Mouse (Mus musculus) brain, embryonic 14.5 days (tissue): ENCODE data around the gene Selenow. TPM values are rescaled to one million over a fixed set of nuclear protein-coding genes. Genes with fewer than 3 reads are reported as not detected.

Experiments used
- DNase-seq: peaks from one replicate; pipeline ENCODE4 v3.0.0-alpha.2; 2011; ENCODE audit warnings: low read depth
- CTCF ChIP-seq: fragments of 200-500 bp; IDR thresholded peaks from 2 replicates; pipeline ENCODE4 v1.5.1; 2012; ENCODE audit warnings: inconsistent platforms, mild to moderate bottlenecking, moderate library complexity, borderline replicate concordance; ENCODE audit not compliant: insufficient read depth, insufficient read length; ENCODE audit errors: extremely low read depth
- POLR2A ChIP-seq: fragments of 200-500 bp; IDR thresholded peaks from 2 replicates; pipeline ENCODE4 v1.6.1; 2012; ENCODE audit warnings: mild to moderate bottlenecking, inconsistent platforms, borderline replicate concordance; ENCODE audit not compliant: poor library complexity, insufficient read depth, insufficient read length, severe bottlenecking; ENCODE audit errors: extremely low read depth
- polyA plus RNA-seq: library from polyadenylated mRNA; depleted of rRNA; stranded (reverse); fragments of >200 nt; gene quantifications from 2 replicates; pipeline ENCODE4 v1.2.3, GENCODE M21; 2012; rRNA removed

Selenow gene
- polyA plus RNA-seq, 1 experiment, result 874 TPM

DNA sequence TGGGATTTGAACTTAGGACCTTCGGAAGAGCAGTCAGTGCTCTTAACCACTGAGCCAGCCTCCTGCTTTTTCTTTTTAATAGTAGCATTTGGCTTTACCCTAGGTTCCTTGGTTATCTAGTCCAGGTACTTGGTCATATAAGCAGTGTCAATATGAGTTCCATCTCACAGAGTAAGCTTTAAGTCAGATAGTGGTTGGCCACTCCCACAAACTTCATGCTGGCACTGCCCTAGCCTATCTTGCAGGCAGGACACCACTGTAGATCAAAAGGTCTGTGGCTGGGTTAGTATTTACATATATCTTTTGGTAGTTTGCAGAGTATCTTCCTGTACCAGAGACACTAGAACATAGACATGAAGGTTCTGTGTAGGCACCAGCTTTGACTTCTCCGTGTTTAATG is 38.1 kb downstream of the Selenow start:
- TF ChIP-seq POLR2A (no peak), CTCF (no peak)
- DNase-seq, result no peak

DNA sequence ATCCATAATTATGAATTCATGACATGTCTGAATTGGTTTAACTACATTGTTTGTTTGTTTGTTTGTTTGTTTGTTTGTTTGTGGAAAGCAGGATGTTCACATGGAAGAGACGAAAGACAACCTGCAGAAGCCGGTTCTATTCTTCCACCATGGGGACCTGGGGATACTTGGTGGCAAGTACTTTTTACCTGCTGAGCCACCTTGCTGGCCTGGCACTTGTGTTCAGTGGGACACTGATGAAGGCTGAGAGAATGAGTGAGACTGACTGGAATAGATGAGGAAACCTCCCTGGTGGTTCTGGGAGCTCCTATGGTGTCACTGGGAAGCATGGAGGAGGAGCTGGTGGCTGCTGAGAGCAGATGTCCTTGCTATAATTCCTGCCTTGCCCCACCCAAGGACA is 39.9 kb downstream of the Selenow start, which contains the start of gene Crxos:
Gene Crxos, plus strand, starts transcription at position 301 of the 400 bp plus-strand sequence.
- no peak for DNase-seq
- TF ChIP-seq POLR2A (no peak), CTCF (no peak)

DNA sequence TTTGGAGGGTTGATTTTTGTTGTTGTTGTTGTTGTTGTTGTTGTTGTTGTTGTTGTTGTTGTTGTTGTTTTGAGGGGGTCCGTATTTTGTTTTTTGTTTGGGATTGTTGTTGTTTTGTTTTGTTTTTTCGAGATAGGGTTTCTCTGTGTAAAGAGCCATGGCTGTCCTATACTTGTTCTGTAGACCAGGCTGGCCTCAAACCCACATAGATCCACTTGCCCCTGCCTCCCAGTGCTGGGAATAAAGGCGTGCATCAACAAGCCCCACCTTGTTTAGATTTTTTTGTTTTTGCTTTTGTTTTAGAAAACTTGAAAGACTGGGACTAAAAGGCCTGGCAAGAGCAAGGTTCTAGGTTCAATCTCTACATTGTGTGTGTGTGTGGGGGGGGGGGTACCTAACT is 40.4 kb downstream of the Selenow start:
- TF ChIP-seq CTCF (no peak), POLR2A (no peak)
- DNase-seq, result no peak

DNA sequence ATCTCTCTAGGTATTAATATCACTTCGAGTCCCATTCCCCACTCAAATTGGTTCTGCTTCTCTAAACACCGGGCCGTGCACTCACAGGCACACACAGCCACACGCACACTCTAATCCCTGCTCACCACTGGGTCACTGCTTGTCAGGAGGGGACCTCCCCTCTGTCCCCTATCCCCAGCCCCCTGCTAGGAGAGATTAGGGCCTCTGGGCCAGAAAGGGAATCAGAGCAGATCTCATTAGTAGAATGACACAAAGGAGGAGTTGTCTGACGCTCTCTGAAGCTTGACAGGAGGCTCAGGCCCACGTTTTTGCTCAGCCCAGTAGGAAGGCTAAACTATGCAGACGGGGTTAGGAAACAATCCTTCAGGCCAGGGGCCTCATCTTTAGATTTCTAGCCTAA is 40.8 kb downstream of the Selenow start:
- DNase-seq, result peak; percentile 34
- TF ChIP-seq POLR2A, result no peak
- TF ChIP-seq CTCF, result no peak

DNA sequence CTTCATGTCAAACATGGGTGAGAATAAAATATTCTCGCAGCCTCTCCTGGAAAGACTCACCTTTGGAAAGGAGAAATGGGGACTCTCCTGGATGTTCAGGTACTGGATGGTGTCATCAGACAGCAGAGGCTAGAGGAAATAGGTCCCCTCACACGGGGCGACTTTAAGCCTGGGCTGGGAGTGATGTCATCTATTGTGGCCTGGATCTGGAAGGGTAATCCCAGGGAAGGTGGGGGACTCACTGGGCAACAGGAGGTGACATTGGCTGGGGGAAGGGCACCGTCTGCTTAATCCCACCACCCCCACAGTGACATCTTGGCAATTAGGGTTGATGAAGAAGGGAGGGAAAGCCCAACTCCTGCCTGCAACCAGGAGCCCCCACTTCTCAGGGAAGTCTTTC is 42.4 kb downstream of the Selenow start, which contains the start of gene Crx:
Gene Crx, minus strand, starts transcription at position 213 of the 400 bp plus-strand sequence.
- DNase-seq, result no peak
- TF ChIP-seq POLR2A (no peak), CTCF (no peak)

Other genes with a start within 250 kb of the Selenow start
- gene Obox5, start 172.3 kb downstream of the Selenow start, polyA plus RNA-seq, result not detected in 2 replicates
- not detected in 2 replicates for gene Obox6, start 82.7 kb downstream of the Selenow start, polyA plus RNA-seq
- gene Crx, start 42.4 kb downstream of the Selenow start, polyA plus RNA-seq, result 0.08 and 0.18 TPM in 2 replicates
- gene Crxos, start 39.8 kb downstream of the Selenow start, polyA plus RNA-seq, result 0.03 and 0.10 TPM in 2 replicates
- gene Nop53, start 23.7 kb upstream of the Selenow start, polyA plus RNA-seq, result 134 and 141 TPM in 2 replicates
- 6.5 and 9.7 TPM in 2 replicates for gene Ehd2, start 45.2 kb upstream of the Selenow start, polyA plus RNA-seq
- gene Bicra, start 125.5 kb upstream of the Selenow start, polyA plus RNA-seq, result 12.8 and 28.5 TPM in 2 replicates
- 0.09 and 0.18 TPM in 2 replicates for gene Zfp541, start 139.4 kb upstream of the Selenow start, polyA plus RNA-seq
- 192 and 199 TPM in 2 replicates for gene Napa, start 176.1 kb upstream of the Selenow start, polyA plus RNA-seq
- gene Kptn, start 197.5 kb upstream of the Selenow start, polyA plus RNA-seq, result 46.0 and 47.2 TPM in 2 replicates
- 25.7 and 34.0 TPM in 2 replicates for gene Slc8a2, start 207.4 kb upstream of the Selenow start, polyA plus RNA-seq